Mouse (Mus musculus): ENCODE data around the gene Trap1a. TPM values are rescaled to one million over a fixed set of nuclear protein-coding genes. Genes with fewer than 3 reads are reported as not detected.
"Not testable (repeated sequence)": the region's sequence is repeated elsewhere in the genome, so short reads cannot be mapped to it uniquely, and the experiment has no call there.

Gene Trap1a
- polyA plus RNA-seq (2012; rRNA removed), result 2.1 and 4.1 TPM in 2 replicates

GRCm38 (mm10) chrX:139333263-139333994, at the start of gene Trap1a:
Trap1a (plus strand) TSS chrX:139333683.
- Histone ChIP-seq H3K4me1 (ENCODE audit: control insufficient read depth, insufficient read depth, low read length) (no peaks in the 10 kb centered on the region; the same call in 1 of the 2 replicates), H3K27me3 (ENCODE audit: control insufficient read depth, insufficient read depth, low read length) (no peaks in the 10 kb centered on the region), H3K36me3 (ENCODE audit: control insufficient read depth, insufficient read depth, low read length) (no peaks in the 10 kb centered on the region), H3K4me3 (ENCODE audit: control insufficient read depth, low read depth, low read length) (peak within 1 kb of the TSS; percentile 89), H3K27ac (ENCODE audit: control insufficient read depth, insufficient read depth, low read depth, low read length) (peak within 1 kb of the TSS; percentile 66)
- no peak for TF ChIP-seq CTCF (IDR thresholded peaks at IDR 0.05; ENCODE audit: control insufficient read depth, insufficient read depth, insufficient replicate concordance, low read depth, low read length)
- TF ChIP-seq POLR2A (IDR thresholded peaks at IDR 0.05; ENCODE audit: control insufficient read depth, low read depth, low read length), result no peak

GRCm38 (mm10) chrX:139293114-139293513, 40.4 kb upstream of the Trap1a start:
- TF ChIP-seq POLR2A (IDR thresholded peaks at IDR 0.05; ENCODE audit: control insufficient read depth, low read depth, low read length) (no peak), CTCF (IDR thresholded peaks at IDR 0.05; ENCODE audit: control insufficient read depth, insufficient read depth, insufficient replicate concordance, low read depth, low read length) (no peak)
- Histone ChIP-seq H3K4me1 (ENCODE audit: control insufficient read depth, insufficient read depth, low read length) (no peaks in the 10 kb centered on the region), H3K4me3 (ENCODE audit: control insufficient read depth, low read depth, low read length) (no peak overlapping the region), H3K36me3 (ENCODE audit: control insufficient read depth, insufficient read depth, low read length) (no peaks in the 10 kb centered on the region), H3K27me3 (ENCODE audit: control insufficient read depth, insufficient read depth, low read length) (no peaks in the 10 kb centered on the region), H3K27ac (ENCODE audit: control insufficient read depth, insufficient read depth, low read depth, low read length) (no peak overlapping the region)

DNA sequence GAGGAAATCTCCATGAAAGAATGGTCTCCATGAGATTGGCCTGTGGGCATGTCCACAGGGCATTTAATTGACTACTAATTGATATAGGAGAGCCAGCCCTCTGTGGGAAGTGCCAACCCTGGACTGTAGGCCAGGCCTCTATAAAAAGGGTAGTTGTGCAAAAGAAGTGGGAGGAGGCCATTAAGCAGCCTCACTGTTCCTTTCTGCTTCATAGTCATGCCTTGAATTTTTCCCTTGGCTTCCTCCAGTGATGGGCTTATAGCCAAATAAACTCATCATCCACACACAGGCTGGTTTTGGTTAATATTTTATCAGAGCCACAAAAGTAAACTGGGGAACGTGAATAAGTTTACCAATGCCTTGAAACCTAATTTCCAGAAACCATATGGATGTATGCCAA, 38.2 kb upstream of the Trap1a start:
- Histone ChIP-seq H3K4me3 (ENCODE audit: control insufficient read depth, low read depth, low read length) (no peak overlapping the region), H3K4me1 (ENCODE audit: control insufficient read depth, insufficient read depth, low read length) (no peaks in the 10 kb centered on the region), H3K27me3 (ENCODE audit: control insufficient read depth, insufficient read depth, low read length) (no peaks in the 10 kb centered on the region), H3K36me3 (ENCODE audit: control insufficient read depth, insufficient read depth, low read length) (no peaks in the 10 kb centered on the region), H3K27ac (ENCODE audit: control insufficient read depth, insufficient read depth, low read depth, low read length) (no peak overlapping the region)
- TF ChIP-seq CTCF (IDR thresholded peaks at IDR 0.05; ENCODE audit: control insufficient read depth, insufficient read depth, insufficient replicate concordance, low read depth, low read length) (no peak), POLR2A (IDR thresholded peaks at IDR 0.05; ENCODE audit: control insufficient read depth, low read depth, low read length) (no peak)

GRCm38 (mm10) chrX:139317356-139317755, 16.1 kb upstream of the Trap1a start:
- H3K27ac ChIP-seq (ENCODE audit: control insufficient read depth, insufficient read depth, low read depth, low read length); H3K27me3 ChIP-seq (ENCODE audit: control insufficient read depth, insufficient read depth, low read length); H3K4me3 ChIP-seq (ENCODE audit: control insufficient read depth, low read depth, low read length); H3K36me3 ChIP-seq (ENCODE audit: control insufficient read depth, insufficient read depth, low read length); H3K4me1 ChIP-seq (ENCODE audit: control insufficient read depth, insufficient read depth, low read length): not testable (repeated sequence)

DNA sequence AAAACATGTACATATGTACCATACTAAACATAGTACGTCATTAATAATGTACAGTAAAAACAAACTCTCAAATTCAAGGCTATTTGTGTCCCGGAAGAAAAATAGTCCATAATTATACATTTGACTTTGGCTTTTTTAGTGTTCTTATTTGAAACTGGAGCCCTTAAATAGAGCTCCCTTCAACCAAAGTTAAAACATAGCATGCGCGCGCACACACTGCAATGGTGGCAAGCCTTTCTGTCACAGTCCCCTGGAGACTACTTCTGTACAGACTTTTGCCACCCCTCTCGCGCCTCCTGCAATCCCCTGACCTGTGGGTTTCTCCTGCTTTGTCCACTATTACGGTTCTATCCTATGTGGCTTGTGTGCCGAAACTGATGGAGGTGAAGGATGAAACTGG, 900 bp upstream of the Trap1a start:
- no peaks in the 10 kb centered on the region for H3K36me3 ChIP-seq (ENCODE audit: control insufficient read depth, insufficient read depth, low read length)
- no peaks in the 10 kb centered on the region; the same call in 1 of the 2 replicates for H3K4me1 ChIP-seq (ENCODE audit: control insufficient read depth, insufficient read depth, low read length)
- H3K27ac ChIP-seq (ENCODE audit: control insufficient read depth, insufficient read depth, low read depth, low read length), result no peak overlapping the region
- H3K27me3 ChIP-seq (ENCODE audit: control insufficient read depth, insufficient read depth, low read length), result no peaks in the 10 kb centered on the region
- TF ChIP-seq CTCF (IDR thresholded peaks at IDR 0.05; ENCODE audit: control insufficient read depth, insufficient read depth, insufficient replicate concordance, low read depth, low read length) (no peak), POLR2A (IDR thresholded peaks at IDR 0.05; ENCODE audit: control insufficient read depth, low read depth, low read length) (no peak)
- peak overlapping the region; percentile 89 for H3K4me3 ChIP-seq (ENCODE audit: control insufficient read depth, low read depth, low read length)

GRCm38 (mm10) chrX:139334504-139335418, 1.3 kb downstream of the Trap1a start:
- H3K27me3 ChIP-seq (ENCODE audit: control insufficient read depth, insufficient read depth, low read length), result no peaks in the 10 kb centered on the region
- H3K27ac ChIP-seq (ENCODE audit: control insufficient read depth, insufficient read depth, low read depth, low read length), result no peak overlapping the region
- H3K4me1 ChIP-seq (ENCODE audit: control insufficient read depth, insufficient read depth, low read length), result no peaks in the 10 kb centered on the region; the same call in 1 of the 2 replicates
- peak overlapping the region; percentile 89 for H3K4me3 ChIP-seq (ENCODE audit: control insufficient read depth, low read depth, low read length)
- no peaks in the 10 kb centered on the region for H3K36me3 ChIP-seq (ENCODE audit: control insufficient read depth, insufficient read depth, low read length)
- TF ChIP-seq CTCF (IDR thresholded peaks at IDR 0.05; ENCODE audit: control insufficient read depth, insufficient read depth, insufficient replicate concordance, low read depth, low read length) (no peak), POLR2A (IDR thresholded peaks at IDR 0.05; ENCODE audit: control insufficient read depth, low read depth, low read length) (no peak)

DNA sequence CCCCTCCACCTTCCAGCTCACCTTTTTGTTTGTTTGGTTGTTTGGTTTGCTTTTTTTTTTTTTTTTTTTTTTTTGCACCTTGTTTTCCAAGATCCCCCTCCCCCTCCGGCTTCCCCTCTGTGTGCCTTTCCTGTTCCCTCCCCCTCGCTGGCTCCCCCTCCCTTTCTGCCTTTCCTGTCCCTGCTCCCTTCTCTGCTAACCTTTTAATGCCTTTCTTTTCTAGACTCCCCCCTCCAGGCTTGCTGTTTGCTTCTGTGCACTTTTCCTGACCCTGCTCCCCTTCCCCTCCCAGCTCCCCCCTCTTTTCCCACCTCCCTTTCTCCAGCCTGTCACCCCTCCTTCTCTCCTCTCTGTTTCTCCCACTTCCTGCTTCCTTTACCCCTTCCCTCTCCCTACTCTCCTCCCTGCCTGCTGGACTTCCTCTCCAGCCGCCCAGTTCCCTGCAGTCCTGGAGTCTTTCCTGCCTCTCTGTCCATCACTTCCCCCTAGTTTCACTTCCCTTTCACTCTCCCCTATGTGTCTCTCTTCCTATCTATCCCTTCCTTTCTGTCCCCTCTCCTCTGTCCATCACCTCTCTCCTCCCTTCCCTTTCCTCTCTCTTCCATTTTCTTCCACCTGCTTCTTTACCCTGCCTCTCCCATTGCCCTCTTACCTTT, 2.1 kb downstream of the Trap1a start:
- peak overlapping the region; percentile 16; the same call in 1 of the 2 replicates for H3K4me3 ChIP-seq (ENCODE audit: control insufficient read depth, low read depth, low read length)
- H3K36me3 ChIP-seq (ENCODE audit: control insufficient read depth, insufficient read depth, low read length), result no peaks in the 10 kb centered on the region
- H3K27me3 ChIP-seq (ENCODE audit: control insufficient read depth, insufficient read depth, low read length), result no peaks in the 10 kb centered on the region
- H3K27ac ChIP-seq (ENCODE audit: control insufficient read depth, insufficient read depth, low read depth, low read length), result no peak overlapping the region
- no peaks in the 10 kb centered on the region; the same call in 1 of the 2 replicates for H3K4me1 ChIP-seq (ENCODE audit: control insufficient read depth, insufficient read depth, low read length)
- TF ChIP-seq CTCF (IDR thresholded peaks at IDR 0.05; ENCODE audit: control insufficient read depth, insufficient read depth, insufficient replicate concordance, low read depth, low read length), result no peak
- no peak for TF ChIP-seq POLR2A (IDR thresholded peaks at IDR 0.05; ENCODE audit: control insufficient read depth, low read depth, low read length)

Data from testis, adult 2 months (tissue).